Mouse (Mus musculus): ENCODE results near the gene Rcc2. TPM values are rescaled to one million over a fixed set of nuclear protein-coding genes. Genes with fewer than 3 reads are reported as not detected.

Gene Rcc2
- total and polyA plus RNA-seq, 3 experiments: 187 to 348 (median 249) TPM

DNA sequence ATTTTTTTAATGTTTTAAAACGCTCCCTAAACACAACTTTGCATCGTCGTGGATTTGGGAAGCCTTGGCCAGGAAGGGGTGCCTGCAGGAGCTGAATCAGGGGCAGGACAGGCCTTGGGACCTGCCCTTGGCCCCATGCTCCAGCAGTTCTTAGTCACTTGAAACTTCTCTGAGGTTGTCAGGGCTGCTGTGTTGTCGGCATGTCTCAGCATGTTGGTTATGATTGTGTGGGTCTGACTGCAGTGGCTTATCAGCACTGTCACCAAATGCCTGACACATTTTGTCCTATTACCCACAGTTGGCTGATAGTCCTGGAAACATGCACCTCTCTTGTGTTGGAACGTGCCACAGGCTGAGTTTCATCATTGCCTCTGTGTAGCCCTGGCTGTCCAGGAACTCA, 19.8 kb downstream of the Rcc2 start:
- H3K36me3 ChIP-seq (replicated peaks in 1 of 2; ENCODE audit: control insufficient read depth in 1 of 2, insufficient read depth in 1 of 2, low read length in 1 of 2): peaks cover 78 to 97% of the 10 kb centered on the region in 2 experiments
- no peaks in the 10 kb centered on the region for H3K9me3 ChIP-seq (replicated peaks; ENCODE audit: low read length)
- H3K9ac ChIP-seq (ENCODE audit: insufficient read depth, low read depth): no peak overlapping the region
- TF ChIP-seq BHLHE40 (IDR thresholded peaks at IDR 0.05; ENCODE audit: low read depth, low read length): no peak
- no peak for TF ChIP-seq MXI1 (IDR thresholded peaks at IDR 0.05; ENCODE audit: low read depth, low read length)
- no peak for TF ChIP-seq PAX5 (IDR thresholded peaks at IDR 0.05; ENCODE audit: low read length)
- TF ChIP-seq RAD21 (IDR thresholded peaks at IDR 0.05; ENCODE audit: low read depth, low read length): no peak
- no peak for TF ChIP-seq CTCF (conservative IDR thresholded peaks at IDR 0.05 in 1 of 2, IDR thresholded peaks at IDR 0.05 in 1 of 2; ENCODE audit: low read depth in 2 of 2, low read length in 2 of 2)
- no peak for TF ChIP-seq USF1 (IDR thresholded peaks at IDR 0.05; ENCODE audit: low read depth, low read length)
- TF ChIP-seq ZMIZ1 (IDR thresholded peaks at IDR 0.05; ENCODE audit: low read depth, low read length): no peak
- no peak for TF ChIP-seq E2F4 (IDR thresholded peaks at IDR 0.05; ENCODE audit: insufficient replicate concordance, low read depth, low read length)
- no peak for TF ChIP-seq ZC3H11A (IDR thresholded peaks at IDR 0.05; ENCODE audit: low read depth, low read length)
- no peak for TF ChIP-seq ETS1 (conservative IDR thresholded peaks at IDR 0.05; ENCODE audit: low read depth, low read length)
- TF ChIP-seq POLR2AphosphoS2 (IDR thresholded peaks at IDR 0.05; ENCODE audit: low read depth, low read length): no peak
- no peak for TF ChIP-seq SIN3A (IDR thresholded peaks at IDR 0.05; ENCODE audit: low read length)
- TF ChIP-seq CHD1 (IDR thresholded peaks at IDR 0.05; ENCODE audit: low read depth, low read length): no peak
- no peak for TF ChIP-seq ZNF384 (IDR thresholded peaks at IDR 0.05; ENCODE audit: low read depth, low read length)
- no peak for TF ChIP-seq USF2 (conservative IDR thresholded peaks at IDR 0.05; ENCODE audit: low read depth, low read length)
- no peak for TF ChIP-seq IRF4 (IDR thresholded peaks at IDR 0.05; ENCODE audit: low read depth, low read length)
- no peak overlapping the region for H3K27ac ChIP-seq (ENCODE audit: insufficient read depth, low read depth)
- H3K4me1 ChIP-seq (ENCODE audit: control insufficient read depth in 1 of 2, insufficient read depth in 2 of 2): no peaks in the 10 kb centered on the region
- no peak for DNase-seq (ENCODE audit: extremely low read depth)
- H3K4me3 ChIP-seq (replicated peaks in 1 of 3; ENCODE audit: low read depth in 2 of 3, low read length in 2 of 3, poor library complexity in 1 of 3): no peak overlapping the region
- no peaks in the 10 kb centered on the region for H3K79me2 ChIP-seq (replicated peaks; ENCODE audit: control insufficient read depth, extremely low read depth, insufficient read depth, poor library complexity, severe bottlenecking)
- H3K27me3 ChIP-seq (replicated peaks): no peaks in the 10 kb centered on the region
- in situ Hi-C loops (cut with MboI; ENCODE audit: low pct_ligation_motif_present, low pct_unique_long_range_greater_than_20kb, low sequenced_read_pairs) (no loop called here), dilution Hi-C loops (cut with MboI; ENCODE audit: extremely low pct_ligation_motif_present, extremely low pct_unique_long_range_greater_than_20kb, low sequenced_read_pairs) (no loop called here)
- H3K4me2 ChIP-seq (ENCODE audit: insufficient read depth, low read depth, poor library complexity, severe bottlenecking): no peak overlapping the region

DNA sequence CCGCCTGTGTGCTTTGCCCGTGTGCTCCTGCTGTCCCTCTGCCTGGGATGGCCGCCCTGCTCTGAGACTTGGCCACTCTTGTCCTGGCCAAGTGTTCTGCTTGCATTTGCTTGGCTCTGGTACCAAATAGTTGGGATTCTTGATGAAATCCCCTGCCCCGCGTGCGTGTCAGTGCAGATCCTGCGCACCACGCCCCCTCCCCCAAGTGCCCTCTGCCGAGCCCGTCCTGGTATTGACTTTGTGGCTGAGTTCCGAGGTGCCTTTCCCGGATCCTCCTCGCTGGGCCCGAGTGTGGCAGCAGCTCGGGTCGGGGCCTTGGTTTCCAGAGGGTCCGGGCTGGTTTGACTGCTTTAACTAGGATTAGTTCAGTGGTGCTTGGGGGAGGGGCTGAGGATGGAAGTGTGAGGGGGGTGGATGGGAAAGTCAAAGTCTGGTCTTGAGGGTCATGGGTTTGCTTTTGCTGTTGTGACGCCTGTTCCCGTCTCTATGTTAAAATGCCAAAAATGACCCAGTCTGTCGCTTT, 21.7 kb downstream of the Rcc2 start:
- Histone ChIP-seq H3K9ac (ENCODE audit: insufficient read depth, low read depth) (no peak overlapping the region), H3K4me3 (replicated peaks in 1 of 3; ENCODE audit: low read depth in 2 of 3, low read length in 2 of 3, poor library complexity in 1 of 3) (no peak overlapping the region), H3K27me3 (replicated peaks) (no peaks in the 10 kb centered on the region), H3K79me2 (replicated peaks; ENCODE audit: control insufficient read depth, extremely low read depth, insufficient read depth, poor library complexity, severe bottlenecking) (no peaks in the 10 kb centered on the region), H3K36me3 (replicated peaks in 1 of 2; ENCODE audit: control insufficient read depth in 1 of 2, insufficient read depth in 1 of 2, low read length in 1 of 2) (peaks cover 59 to 94% of the 10 kb centered on the region in 2 experiments), H3K27ac (ENCODE audit: insufficient read depth, low read depth) (no peak overlapping the region), H3K4me1 (ENCODE audit: control insufficient read depth in 1 of 2, insufficient read depth in 2 of 2) (no peaks in the 10 kb centered on the region), H3K9me3 (replicated peaks; ENCODE audit: low read length) (no peaks in the 10 kb centered on the region), H3K4me2 (ENCODE audit: insufficient read depth, low read depth, poor library complexity, severe bottlenecking) (no peak overlapping the region)
- dilution Hi-C loops (cut with MboI; ENCODE audit: extremely low pct_ligation_motif_present, extremely low pct_unique_long_range_greater_than_20kb, low sequenced_read_pairs): no loop called here
- DNase-seq (ENCODE audit: extremely low read depth): no peak
- in situ Hi-C loops (cut with MboI; ENCODE audit: low pct_ligation_motif_present, low pct_unique_long_range_greater_than_20kb, low sequenced_read_pairs): no loop called here
- TF ChIP-seq MAZ (IDR thresholded peaks at IDR 0.05; ENCODE audit: low read depth, low read length) (no peak), RAD21 (IDR thresholded peaks at IDR 0.05; ENCODE audit: low read depth, low read length) (no peak), USF2 (conservative IDR thresholded peaks at IDR 0.05; ENCODE audit: low read depth, low read length) (no peak), RCOR1 (conservative IDR thresholded peaks at IDR 0.05; ENCODE audit: low read depth, low read length) (no peak), SMC3 (IDR thresholded peaks at IDR 0.05; ENCODE audit: low read depth, low read length) (no peak), ZC3H11A (IDR thresholded peaks at IDR 0.05; ENCODE audit: low read depth, low read length) (no peak), IRF4 (IDR thresholded peaks at IDR 0.05; ENCODE audit: low read depth, low read length) (no peak), MXI1 (IDR thresholded peaks at IDR 0.05; ENCODE audit: low read depth, low read length) (no peak), POLR2AphosphoS2 (IDR thresholded peaks at IDR 0.05; ENCODE audit: low read depth, low read length) (no peak), BHLHE40 (IDR thresholded peaks at IDR 0.05; ENCODE audit: low read depth, low read length) (no peak), JUN (IDR thresholded peaks at IDR 0.05; ENCODE audit: insufficient read depth, low read depth, low read length) (no peak), JUND (conservative IDR thresholded peaks at IDR 0.05; ENCODE audit: low read depth, low read length) (no peak), NELFE (IDR thresholded peaks at IDR 0.05; ENCODE audit: low read depth, low read length) (no peak)
